Mouse (Mus musculus) layer of hippocampus, postnatal 10 days (tissue): Measurements from ENCODE around the gene Maml3. TPM values are rescaled to one million over a fixed set of nuclear protein-coding genes. Genes with fewer than 3 reads are reported as not detected.

Experiments
- DNase-seq, 2 experiments: peaks; one replicate each; pipeline ENCODE4 v3.0.0; 2021; ENCODE audit warnings: low spot score in 2 of 2
- total RNA-seq, 2 experiments: library from RNA; stranded (reverse); gene quantifications; 2 replicates each; pipeline ENCODE4 v1.2.3; 2021

The Maml3 gene
- total RNA-seq, 2 experiments from 2014 or later = 6.5 to 7.2 TPM

DNA sequence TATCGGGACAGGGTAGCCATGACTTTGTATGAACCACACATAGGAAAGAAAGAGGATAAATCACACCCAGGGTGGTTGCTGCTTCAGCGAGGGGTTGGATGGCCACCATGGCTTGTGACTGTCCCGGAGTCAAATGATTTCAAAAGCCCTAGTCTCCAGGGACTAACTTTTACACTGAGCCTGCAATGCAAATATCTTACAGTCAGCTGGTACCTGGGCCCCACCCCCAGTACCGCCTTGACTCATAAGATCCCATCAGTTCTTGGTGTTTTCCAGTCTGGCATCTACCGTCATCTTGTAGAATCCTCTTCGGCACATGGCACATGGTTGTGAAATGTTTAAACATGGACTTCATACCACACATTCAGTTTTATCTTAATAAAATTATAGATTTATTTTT lies 419.3 kb downstream of the Maml3 start:
- no peak for DNase-seq

DNA sequence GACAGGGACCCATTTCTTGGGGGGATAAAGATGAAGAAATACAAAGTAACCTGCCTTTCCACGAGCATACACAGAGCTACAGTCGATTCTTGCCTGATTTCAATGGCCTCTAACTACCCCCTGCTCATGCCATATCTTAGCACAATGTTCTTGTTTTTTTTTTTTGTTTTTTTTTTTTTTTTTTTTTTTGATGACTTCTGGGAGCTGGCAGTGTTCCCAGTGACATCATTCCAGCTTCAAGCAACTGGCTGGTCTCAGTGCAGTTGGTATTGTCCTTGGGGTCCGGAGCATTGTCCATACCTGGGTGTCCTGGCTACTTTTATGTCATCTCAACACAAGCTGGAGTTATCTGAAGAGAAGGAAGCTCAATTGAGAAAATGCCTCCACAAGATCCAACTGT lies 429.9 kb downstream of the Maml3 start:
- DNase-seq = no peak

DNA sequence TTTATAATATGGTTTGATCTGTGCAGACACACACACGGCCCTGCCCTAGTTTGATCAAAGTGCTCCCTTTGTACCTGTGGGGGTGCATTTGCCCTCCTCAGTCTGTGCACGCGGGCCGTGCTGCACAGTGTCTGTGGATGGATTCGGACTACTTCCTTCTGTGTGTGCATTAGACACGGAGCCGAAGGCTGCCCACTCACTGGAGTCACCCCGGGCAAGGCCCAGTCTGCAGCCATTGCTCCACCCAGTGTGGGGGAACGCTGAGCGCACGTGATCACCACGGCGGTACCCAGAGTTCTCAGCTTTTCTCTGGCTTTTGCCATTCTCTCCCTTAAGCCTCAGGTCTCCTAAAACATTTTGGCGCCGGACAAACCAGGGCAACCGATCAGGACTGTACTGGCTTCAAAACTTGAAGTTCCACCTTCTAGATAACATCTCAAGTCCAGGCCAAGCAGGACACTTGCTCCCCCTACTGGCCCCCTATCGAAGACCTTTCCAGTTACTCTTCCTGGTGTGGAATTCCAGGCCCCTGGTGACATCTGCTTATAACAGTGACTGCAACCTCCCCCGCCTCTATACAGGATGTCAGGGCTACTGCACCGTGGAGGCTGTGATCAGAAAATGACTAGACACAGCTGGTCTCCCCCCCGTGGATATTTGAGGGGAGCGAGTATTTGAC lies 431.3 kb downstream of the Maml3 start:
- peak; percentile 25 to 36 for DNase-seq

DNA sequence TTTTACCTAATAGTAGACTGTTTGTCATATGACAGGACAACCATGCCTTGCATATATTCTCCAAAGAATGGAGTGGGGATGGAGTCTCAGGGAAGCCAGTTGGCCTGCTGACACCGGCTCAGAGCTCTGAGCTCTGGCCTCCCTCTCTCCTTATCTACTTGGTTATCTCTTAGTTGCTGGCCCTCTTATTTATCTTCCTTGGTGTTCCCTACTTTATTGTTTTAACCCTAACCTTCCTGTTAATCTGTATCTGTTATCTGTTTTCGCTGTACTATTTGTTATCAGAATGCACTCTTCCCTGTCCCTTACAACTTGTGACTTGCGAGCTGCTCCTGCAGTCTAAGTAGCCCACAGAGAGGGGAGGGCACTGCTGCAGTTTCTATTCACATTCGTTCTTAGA lies 432.2 kb downstream of the Maml3 start:
- DNase-seq = no peak

DNA sequence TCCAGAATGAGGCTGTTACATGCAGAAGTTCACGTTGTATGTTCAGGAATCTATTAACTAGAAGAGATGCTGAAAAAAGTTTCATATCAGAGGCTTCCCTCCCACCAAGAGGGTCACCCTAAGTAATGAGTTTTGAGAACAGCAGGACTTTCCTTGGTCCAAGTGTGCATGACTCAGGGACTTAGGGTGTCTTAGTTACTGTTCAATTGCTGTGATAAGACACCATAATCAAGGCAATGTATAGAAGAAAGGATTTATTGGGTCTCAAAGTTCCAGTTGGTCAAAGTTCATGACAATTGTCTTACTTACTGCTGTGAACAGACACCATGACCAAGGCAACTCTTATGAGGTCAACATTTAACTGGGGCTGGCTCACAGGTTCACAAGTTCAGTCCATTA lies 433.8 kb downstream of the Maml3 start:
- no peak for DNase-seq

DNA sequence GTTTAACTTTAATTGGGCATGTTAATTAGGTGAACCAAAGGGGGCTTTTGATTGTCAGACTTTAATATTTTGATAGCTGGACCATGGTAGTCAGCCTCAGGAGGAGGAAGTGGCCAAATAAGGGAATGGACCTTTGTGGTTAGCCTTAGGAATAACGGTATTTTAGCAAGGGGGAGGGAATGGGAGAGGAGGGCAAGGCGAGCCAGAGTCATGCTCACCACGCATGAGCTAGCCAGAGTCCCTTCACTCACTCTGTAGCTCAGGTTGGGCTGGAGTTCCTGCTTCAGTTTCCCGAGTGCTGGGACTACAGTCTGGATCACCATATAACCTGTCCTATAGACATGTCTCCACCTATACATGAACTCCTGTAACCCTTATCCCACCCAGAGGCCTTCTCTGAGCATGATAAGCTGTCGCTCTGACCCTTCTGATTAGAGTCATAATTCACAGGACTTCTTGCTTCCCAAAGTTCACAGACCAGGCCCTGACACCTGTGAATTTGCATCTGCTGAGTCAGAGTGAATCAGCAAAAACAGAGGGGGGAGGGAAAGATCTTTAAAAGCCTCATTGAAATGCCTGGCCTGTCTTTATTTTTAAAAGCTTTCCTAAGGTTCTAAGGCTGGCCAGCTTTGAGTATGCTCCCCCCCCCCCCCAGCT lies 434.3 kb downstream of the Maml3 start:
- DNase-seq = no peak

DNA sequence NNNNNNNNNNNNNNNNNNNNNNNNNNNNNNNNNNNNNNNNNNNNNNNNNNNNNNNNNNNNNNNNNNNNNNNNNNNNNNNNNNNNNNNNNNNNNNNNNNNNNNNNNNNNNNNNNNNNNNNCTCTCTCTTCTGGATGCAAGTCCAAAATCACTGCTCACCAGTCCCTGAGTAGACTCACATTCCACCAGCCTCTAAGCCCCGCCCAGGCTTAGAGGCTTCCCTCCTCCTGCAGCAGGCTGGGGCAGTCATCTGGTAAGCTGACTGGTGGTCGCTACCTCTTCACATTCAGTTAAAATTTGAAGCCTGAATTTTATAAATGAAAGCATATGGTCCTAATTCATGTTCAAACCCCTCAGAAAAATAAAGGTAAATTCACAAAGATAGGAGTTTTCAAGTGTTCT lies 436.3 kb downstream of the Maml3 start:
- DNase-seq = no peak

DNA sequence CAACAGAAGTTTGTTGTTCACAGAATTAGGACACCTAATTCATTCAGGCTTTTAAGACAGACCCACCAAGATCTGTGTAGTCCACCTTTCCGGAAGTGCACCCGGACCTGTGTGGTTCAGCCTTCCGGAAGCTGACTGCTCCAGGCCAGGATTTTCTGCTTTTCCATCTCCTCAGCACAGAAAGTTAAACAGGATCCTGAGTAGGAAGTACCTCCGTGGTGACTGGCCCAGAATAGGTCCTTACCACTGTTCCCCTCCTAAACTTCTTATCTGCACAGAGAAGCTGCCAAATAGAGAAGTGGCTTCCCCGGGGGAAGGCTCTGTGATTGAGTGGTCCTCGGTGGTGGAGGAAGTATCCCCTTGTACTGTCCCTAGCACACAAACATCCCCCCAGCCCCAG lies 442.3 kb downstream of the Maml3 start:
- no peak for DNase-seq

DNA sequence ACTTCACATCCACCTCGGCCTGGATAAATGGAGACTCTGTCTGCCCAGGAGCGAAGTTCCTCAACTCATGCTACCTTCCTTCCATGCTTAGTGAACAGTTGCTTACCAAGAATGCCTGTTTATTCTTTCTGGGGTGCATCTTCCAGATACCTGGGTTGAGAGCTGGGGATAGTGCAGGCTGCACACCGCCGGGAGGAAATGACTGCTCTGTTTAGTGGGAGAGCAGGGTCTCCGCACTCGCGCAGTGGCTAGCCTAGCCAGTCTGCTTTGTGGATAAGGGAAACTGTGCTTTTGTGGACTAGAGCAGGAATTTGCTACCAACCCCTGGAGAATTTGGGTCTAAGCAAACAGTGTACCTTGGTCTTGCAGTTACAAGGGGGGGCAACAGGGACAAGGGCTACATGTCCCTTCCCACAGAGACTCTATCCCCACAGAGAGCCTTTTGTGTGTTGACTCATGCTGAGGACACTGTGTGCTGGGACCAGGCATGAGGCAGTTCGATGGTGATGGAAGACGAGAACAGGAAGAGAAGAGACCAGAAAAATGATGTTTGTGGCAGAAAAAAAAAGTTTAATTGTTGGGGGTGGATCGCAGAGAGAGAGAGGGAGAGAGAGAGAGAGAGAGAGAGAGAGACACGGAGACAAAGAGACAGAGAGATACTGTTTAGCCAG lies 442.9 kb downstream of the Maml3 start:
- no peak for DNase-seq

DNA sequence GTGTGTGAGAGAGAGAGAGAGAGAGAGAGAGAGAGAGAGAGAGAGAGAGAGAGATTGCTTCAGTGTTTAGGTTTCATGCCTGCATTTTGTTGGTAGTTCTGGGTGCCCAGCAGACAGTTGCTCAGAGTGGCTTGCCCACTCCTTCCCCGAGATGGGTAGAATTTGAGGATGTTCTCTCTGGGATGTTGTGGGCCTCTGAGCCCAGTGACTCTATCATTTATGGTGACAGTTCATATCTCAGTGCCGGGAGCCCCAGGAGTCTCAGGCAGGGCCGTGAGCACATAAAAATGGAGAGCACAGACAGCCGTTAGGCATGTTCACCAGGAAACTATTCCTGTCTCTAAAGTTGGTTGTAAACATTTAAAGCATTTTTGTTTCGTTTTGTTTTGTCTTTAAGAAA lies 443.5 kb downstream of the Maml3 start:
- no peak for DNase-seq

DNA sequence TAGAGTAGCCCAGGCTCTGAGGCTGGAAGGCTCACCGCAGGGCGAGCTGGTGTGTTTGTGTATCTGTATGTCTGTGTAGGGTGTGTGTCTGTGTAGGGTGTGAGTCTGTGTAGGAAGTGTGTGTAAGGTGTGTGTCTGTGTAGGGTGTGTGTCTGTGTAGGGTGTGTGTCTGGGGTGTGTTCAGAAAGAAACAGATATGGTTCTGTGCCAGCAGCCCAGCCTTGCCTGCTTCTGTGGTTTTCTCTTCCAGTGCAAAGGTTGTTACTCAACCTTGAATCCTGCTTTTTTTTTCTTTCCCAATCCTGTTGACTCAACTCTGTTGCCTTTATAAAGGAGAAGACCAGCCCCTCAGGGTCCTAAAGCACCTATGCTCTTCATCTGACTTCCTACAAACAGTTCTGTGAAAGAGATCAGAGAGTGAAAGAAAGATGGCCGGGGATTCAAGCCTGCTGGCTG lies 444.0 kb downstream of the Maml3 start:
- DNase-seq = no peak

DNA sequence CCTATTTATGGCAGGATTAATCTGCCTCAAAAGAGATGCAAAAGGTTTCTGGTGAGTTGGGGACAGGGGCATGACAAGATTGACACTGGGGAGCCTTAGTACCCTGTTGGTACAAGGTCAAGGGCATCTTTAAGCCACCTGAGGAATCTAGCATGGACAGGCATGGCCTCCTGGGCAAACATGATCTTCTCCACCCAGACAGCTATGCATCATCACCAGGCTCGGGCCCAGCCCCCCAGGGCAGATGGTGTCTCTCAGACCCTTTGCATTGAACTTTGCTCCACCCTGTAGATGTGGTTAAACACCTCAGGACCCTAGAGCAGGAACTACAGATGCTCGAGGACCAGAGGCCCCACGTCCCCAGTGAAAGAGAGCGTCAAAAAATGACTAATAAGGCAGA lies 444.8 kb downstream of the Maml3 start, which contains the start of gene Mgst2:
TSS of gene Mgst2 (plus strand) at position 301 of the 400 bp plus-strand sequence.
- no peak for DNase-seq

DNA sequence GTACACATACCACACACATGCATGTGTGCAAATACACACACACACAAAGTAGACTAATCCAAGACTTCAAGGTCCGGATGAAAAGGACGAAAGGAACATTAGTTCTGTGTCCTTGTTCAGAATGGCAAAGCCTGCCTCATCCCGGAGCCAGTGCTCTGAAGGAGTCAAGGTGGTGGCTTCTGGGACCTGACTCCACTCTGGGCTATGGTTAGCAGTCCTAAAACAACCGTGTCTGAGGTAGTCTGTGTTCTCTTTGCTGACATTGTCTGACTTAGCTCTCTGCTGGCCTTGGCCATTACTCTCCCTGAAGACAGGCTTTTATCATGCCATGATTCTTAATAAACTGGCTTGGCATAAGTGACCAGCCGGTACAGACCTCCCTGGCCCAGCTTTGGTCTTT lies 445.5 kb downstream of the Maml3 start:
- no peak for DNase-seq

DNA sequence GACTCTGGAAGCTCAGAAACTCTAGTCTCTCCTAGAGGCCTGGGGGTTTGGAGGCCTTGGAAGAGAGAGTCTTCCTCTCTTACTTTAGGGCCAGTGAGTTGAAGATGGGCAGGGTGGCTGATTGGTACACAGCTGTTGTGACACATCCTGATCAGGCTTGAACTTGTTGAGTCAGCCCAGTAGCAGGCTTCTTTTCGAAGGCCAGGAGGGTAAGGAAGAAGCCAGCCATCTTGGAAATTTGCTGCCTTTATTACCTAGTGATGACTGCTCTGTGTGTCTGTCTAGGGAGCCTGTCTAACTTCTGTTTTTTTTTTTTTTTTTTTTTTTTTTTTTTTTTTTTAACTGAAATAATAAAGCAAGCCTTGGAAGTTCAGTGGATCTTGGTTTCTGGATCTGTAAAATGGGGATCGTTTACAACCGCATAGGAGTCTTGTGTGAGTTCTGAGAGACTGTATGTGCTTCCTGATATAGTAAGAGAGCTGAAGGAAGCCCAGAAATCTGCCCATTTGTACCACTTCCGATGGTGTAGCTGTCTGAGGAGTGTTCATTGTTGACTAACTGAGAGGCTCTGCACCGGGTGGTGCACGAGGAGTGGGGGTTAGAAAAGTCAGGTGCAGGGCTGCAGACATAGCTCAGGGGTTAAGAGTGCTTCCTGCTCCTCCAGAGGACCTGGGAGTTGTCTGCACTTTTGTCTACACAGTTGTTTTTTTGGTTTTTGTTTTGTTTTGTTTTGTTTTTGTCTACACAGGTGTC lies 450.4 kb downstream of the Maml3 start:
- no peak for DNase-seq

DNA sequence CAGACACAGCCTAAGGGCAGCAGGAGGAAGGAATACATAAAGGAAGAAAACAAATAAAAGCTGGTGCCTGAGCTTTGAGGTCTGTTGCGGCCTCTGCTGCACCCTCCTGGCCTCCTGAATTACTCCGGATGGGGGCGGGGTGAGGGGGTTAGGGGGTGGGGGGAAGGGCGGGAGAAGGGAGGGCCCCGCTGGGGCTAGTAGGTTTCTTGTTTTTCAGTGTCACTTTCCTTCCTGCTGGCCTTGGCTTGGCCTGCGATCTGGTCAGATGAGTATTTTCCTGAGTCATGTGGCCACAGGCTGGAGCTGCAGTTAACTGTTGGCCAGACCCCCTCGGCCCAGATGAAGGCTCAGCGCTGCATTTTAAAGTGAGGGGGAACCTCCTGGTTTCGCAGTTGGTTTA lies 452.2 kb downstream of the Maml3 start:
- DNase-seq = no peak

DNA sequence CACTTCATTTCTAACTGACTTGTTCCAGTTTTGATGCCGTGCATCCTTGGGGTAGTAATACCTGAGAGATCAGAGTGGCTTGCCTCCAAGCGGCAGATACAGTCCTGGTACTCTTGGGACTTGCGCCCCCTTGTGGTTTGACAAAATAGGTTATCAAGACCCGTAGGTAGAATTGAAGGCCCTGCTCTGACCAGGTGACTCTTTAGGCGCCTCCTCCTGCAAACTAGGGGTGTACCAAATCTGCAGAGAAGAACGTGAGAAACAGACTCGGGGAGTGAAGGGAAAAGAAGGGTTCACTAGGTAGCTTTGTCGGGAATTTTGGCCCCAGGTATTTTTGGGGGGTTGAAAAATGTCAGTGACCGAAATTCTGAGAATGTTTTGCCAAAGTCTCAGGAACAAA lies 452.6 kb downstream of the Maml3 start:
- DNase-seq = peak; percentile 81 to 83

DNA sequence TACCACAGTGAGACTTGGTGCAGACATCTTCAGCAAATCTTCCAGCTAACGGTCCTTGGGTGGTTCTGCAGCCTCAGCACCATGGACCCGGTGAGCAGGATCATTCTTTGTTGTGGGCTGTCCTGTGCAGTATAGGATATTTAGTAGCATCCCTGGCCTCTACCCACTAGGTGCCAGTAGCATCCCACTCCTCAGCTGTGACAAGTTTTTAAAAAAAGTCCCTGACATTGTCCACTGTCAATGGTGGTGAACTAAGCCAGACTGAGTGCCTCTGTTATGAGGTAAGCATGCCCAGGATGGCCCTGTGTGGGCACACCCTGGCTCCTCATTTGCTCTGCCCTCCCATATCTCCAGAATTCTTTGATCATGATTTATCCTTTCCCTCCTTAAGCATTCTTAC lies 453.7 kb downstream of the Maml3 start:
- peak; percentile 22 to 39 for DNase-seq

DNA sequence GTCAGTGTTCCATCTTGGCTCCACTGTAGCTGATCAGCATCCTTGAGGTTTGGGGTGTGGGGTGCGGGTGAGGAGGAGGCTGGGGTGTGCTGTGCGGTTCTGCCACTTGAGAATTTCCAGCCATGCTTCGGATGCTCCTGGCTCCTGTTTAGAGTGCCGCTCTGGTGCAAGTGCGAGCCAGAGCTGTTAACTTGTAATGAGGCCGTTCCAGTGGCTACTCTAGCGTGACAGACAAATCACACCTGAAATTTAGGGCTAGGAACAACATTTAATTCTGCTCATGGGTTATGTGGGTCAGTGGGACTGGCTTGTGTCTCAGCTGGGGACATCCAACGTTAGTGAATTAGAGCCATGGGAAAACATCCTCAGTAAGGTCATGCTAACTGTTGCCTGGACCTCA lies 454.9 kb downstream of the Maml3 start:
- DNase-seq = no peak

DNA sequence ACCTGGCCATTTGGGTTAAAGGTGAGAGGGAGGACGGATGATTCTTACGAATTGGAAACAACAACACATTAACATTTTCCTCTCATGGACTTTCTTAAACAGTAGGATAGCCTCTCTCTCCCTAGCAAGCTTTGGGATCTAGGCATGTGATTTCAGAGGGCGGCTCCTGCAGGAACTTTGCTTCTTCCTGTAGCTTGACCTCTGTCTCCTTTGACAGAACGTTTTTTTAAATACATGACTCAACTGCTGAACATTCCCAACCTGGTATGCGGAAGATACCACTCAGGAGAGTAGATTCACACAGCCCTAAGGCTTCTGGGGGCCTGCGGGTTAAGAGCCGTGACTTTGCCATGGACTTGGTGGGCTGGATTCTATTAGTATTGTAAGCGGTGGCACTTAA lies 455.4 kb downstream of the Maml3 start:
- DNase-seq = no peak

DNA sequence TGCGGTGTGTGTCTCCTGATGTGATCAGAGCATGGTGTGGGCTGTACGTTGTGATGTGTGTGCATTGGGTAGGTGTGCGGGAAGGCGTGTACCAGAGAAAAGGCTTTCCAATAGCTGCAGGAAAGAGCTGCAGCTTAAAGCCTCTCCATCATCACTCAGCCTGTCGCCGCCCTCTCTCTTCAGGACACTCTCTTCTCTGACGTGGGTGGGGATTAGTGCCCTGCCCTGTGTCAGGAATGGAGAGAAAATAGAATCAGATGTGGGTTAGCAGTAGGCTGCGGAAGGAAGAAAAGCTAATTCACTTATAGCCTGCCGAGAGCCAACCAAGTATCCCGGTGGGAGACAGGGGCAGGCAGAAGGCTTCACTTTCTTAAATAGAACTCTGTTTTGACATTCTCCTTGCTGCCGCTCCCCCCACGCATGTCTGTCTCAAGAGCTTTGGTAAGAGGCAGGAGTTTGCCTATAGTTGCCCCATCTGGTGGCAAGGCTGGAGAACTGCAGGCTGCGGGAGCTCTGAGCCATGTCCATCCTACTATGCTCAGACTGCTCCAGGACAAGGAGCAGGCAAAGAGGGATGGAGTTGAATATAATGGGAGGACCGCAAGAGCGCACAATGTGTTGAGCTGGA lies 456.7 kb downstream of the Maml3 start:
- DNase-seq = peak; percentile 82

DNA sequence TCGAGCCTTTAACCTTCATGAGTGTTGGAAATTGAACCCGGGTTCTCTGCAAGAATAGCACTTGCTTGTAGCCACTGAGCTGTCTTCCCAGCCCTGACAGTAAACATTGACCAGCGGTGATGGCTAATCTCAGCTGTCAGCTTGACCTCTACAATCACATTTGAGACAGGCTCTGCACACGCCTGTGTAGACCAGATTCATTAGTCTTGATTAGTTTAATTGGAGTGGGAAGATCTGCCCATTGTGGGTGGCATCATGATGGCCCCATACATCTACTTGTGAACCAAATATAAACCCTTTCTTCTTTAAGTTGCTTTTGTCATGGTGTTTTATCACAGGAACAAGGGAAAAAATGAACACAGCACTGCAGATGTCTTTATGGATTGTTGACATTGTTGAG lies 457.5 kb downstream of the Maml3 start:
- no peak for DNase-seq
